Mouse (Mus musculus) embryonic fibroblast, embryonic 13.5 days (primary cell): Measurements from ENCODE around the gene Ctbp2.

Experiments used
- CTCF ChIP-seq: IDR thresholded peaks from 2 replicates; pipeline ENCODE4 v1.5.1; 2011; ENCODE audit warnings: mild to moderate bottlenecking, control low read depth, low read length, moderate library complexity, borderline replicate concordance; ENCODE audit not compliant: insufficient read depth
- POLR2A ChIP-seq: IDR thresholded peaks from 2 replicates; pipeline ENCODE4 v1.6.1; 2011; ENCODE audit warnings: low read depth, mild to moderate bottlenecking, control low read depth, low read length, moderate library complexity

DNA sequence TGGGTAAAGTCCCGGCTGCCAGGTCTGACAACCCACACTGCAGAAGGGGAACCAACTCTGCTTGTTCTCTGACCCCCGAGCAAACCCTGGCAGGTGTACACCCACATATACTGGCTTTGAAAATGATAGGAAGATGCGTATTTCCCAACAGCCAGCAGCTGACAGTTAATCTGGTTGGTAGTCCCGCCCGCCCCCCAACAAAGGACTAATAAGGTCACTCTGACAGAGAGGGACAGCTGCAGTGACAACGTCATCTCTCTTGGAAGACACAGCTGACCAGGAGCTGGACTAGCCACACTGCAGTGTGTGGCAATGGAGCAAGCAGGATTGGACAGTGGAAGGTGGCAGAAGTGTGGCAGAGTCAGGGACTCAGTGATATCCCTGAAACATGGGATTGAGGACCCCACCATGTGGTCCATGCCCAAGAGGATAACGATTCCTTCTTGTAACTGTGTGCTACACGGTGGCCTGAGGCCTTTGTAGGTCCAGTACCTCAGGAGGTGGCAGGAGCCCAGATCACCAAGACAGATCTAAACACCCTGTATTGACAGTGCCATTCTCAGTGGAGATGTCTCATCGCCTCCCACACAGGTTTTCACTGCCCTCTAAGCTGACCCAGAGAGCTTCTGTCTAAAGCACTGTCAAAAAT, 131.1 kb downstream of the Ctbp2 start:
- TF ChIP-seq CTCF (no peak), POLR2A (no peak)
